ENCODE assay signal across 8 mouse cellular contexts in the genomic region with DNA sequence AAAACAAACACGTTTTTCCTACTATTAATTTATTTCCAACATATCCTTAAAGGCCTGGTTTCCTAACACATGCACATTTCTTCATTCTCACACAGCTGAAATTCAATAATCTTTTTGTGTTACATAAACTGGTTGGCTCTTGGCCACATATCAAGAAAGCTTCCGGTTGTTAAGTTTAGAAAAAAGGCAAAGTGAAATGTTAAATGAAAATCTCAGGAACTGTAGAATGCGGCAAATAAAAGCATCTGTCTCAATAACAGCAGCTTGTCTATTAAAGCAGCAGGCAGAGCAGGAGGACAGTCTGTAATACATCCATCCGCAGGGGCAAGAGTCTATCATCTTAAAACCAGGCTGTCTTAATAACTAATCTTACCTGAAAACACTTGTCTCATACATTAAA. TPM values are rescaled to one million over a fixed set of nuclear protein-coding genes. Genes with fewer than 3 reads are reported as not detected.
DNase-seq lines count a peak whose midpoint lies in the region; ATAC-seq and TF ChIP-seq lines count a peak whose summit lies in the region.

No protein-coding gene starts in this region.

- DNase-seq in gastrocnemius, adult 2 months = no peak
- no peak for DNase-seq in gastrocnemius, postnatal 14 days
- peak; percentile 57 for DNase-seq in A20 (ENCODE audit: low read depth, low spot score)
- no peak for DNase-seq in liver, embryonic 11.5 days (ENCODE audit: low spot score)
- DNase-seq in adrenal gland, postnatal 10 days = no peak
- no peak for DNase-seq in cerebellum, adult 11-12 months
- no peak for DNase-seq in c-Kit-positive CD71-positive TER-119-positive erythroid progenitor cells, embryonic 14.5 days (ENCODE audit: low spot score)

- 77% methylated on average over 4 of the region's 4 CpGs for WGBS in forebrain, embryonic 12.5 days
- 60% methylated on average over 4 of the region's 4 CpGs for WGBS in liver, embryonic 11.5 days

- no peaks in the 10 kb centered on the region for H3K9me3 ChIP-seq in forebrain, embryonic 12.5 days
- no peaks in the 10 kb centered on the region for H3K9me3 ChIP-seq in liver, embryonic 11.5 days (ENCODE audit: control insufficient read depth, low read length)

- H3K36me3 ChIP-seq in forebrain, embryonic 12.5 days (replicated peaks) = peaks cover 21% of the 10 kb centered on the region
- H3K36me3 ChIP-seq in liver, embryonic 11.5 days (ENCODE audit: control insufficient read depth, insufficient read depth, low read length) = peaks cover 11% of the 10 kb centered on the region; the same call in 1 of the 2 replicates

- no peaks in the 10 kb centered on the region for H3K27me3 ChIP-seq in forebrain, embryonic 12.5 days
- no peaks in the 10 kb centered on the region for H3K27me3 ChIP-seq in liver, embryonic 11.5 days (replicated peaks; ENCODE audit: control insufficient read depth, insufficient read depth, low read length)

- ATAC-seq in forebrain, embryonic 12.5 days (ENCODE audit: low FRiP score) = no peak
- no peak for ATAC-seq in liver, embryonic 11.5 days (replicated peaks; ENCODE audit: low FRiP score)

- no peak for TF ChIP-seq CTCF in gastrocnemius, adult 2 months (IDR thresholded peaks at IDR 0.05)

- peak overlapping the region; percentile 95 for H3K9ac ChIP-seq in forebrain, embryonic 12.5 days
- peak overlapping the region; percentile 46 for H3K9ac ChIP-seq in liver, embryonic 11.5 days (ENCODE audit: low read depth, low read length)

- peak overlapping the region; percentile 97 for H3K27ac ChIP-seq in gastrocnemius, adult 2 months
- H3K27ac ChIP-seq in forebrain, embryonic 12.5 days = no peak overlapping the region
- H3K27ac ChIP-seq in liver, embryonic 11.5 days (ENCODE audit: low read depth, low read length) = no peak overlapping the region

- intact Hi-C loops in gastrocnemius, adult 2 months (cut with DNase I) = loop anchor here (2.0 to 10.0 kb wide), 3 partner anchors 51 to 161 kb away; a partner anchor contains a TSS
- intact Hi-C loops in gastrocnemius, postnatal 14 days (cut with DNase I; ENCODE audit: low total_unique reads) = no loop called here

- H3K4me3 ChIP-seq in gastrocnemius, adult 2 months = peak overlapping the region; percentile 85
- H3K4me3 ChIP-seq in forebrain, embryonic 12.5 days (replicated peaks) = peak overlapping the region; percentile 91
- peak overlapping the region; percentile 86 for H3K4me3 ChIP-seq in liver, embryonic 11.5 days (ENCODE audit: low read depth, low read length)

- peak overlapping the region; percentile 71 for H3K4me2 ChIP-seq in forebrain, embryonic 12.5 days
- H3K4me2 ChIP-seq in liver, embryonic 11.5 days = peak overlapping the region; percentile 84

- peaks cover 18% of the 10 kb centered on the region for H3K4me1 ChIP-seq in forebrain, embryonic 12.5 days
- peaks cover 13% of the 10 kb centered on the region; the same call in 1 of the 2 replicates for H3K4me1 ChIP-seq in liver, embryonic 11.5 days (replicated peaks; ENCODE audit: control insufficient read depth, insufficient read depth, low read length)

RNA-seq across cellular contexts. Expression of a gene that starts 1.4 kb away (rescaled TPM):
- total RNA-seq in gastrocnemius, adult 2 months (2021) = 10 to 100 TPM; 48.9 to 54.8 TPM
- 10 to 100 TPM; 44.7 to 46.9 TPM for total RNA-seq in gastrocnemius, postnatal 14 days (2021)
- 49.7 and 50.6 TPM in 2 replicates for polyA plus RNA-seq in forebrain, embryonic 12.5 days (2016; fragmentation: Nextera tagmentation; extraction: Ambion mirVana)
- polyA plus RNA-seq in liver, embryonic 11.5 days (2014; fragmentation: Nextera tagmentation; extraction: Ambion mirVana) = 66.1 and 71.3 TPM in 2 replicates
- 10 to 100 TPM; 57.2 to 61.4 TPM for total RNA-seq in adrenal gland, postnatal 10 days (2021)

RNA-seq across cellular contexts. Expression of a gene that starts 1.4 kb away (rescaled TPM):
- total RNA-seq in gastrocnemius, adult 2 months (2021) = 1 to 10 TPM; 6.4 to 8.0 TPM
- total RNA-seq in gastrocnemius, postnatal 14 days (2021) = 10 to 100 TPM; 10.2 to 13.2 TPM
- polyA plus RNA-seq in forebrain, embryonic 12.5 days (2016; fragmentation: Nextera tagmentation; extraction: Ambion mirVana) = 117 and 121 TPM in 2 replicates
- polyA plus RNA-seq in liver, embryonic 11.5 days (2014; fragmentation: Nextera tagmentation; extraction: Ambion mirVana) = 161 and 178 TPM in 2 replicates
- 10 to 100 TPM; 55.3 to 72.1 TPM for total RNA-seq in adrenal gland, postnatal 10 days (2021)

RNA-seq across cellular contexts. Expression of a gene that starts 52.2 kb away (rescaled TPM):
- 100 to 1,000 TPM; 119 to 136 TPM for total RNA-seq in gastrocnemius, adult 2 months (2021)
- 10 to 100 TPM; 89.6 to 93.1 TPM for total RNA-seq in gastrocnemius, postnatal 14 days (2021)
- polyA plus RNA-seq in forebrain, embryonic 12.5 days (2016; fragmentation: Nextera tagmentation; extraction: Ambion mirVana) = 21.1 and 23.6 TPM in 2 replicates
- polyA plus RNA-seq in liver, embryonic 11.5 days (2014; fragmentation: Nextera tagmentation; extraction: Ambion mirVana) = 23.2 and 25.0 TPM in 2 replicates
- total RNA-seq in adrenal gland, postnatal 10 days (2021) = 100 to 1,000 TPM; 109 to 113 TPM
